Mouse (Mus musculus) cerebellum, postnatal 4 days (tissue): ENCODE data around the gene A630073D07Rik.
"Not testable (repeated sequence)": the region's sequence is repeated elsewhere in the genome, so short reads cannot be mapped to it uniquely, and the experiment has no call there.

Experiments
- DNase-seq, 2 experiments: peaks; one replicate each; pipeline ENCODE4 v3.0.0; 2022; ENCODE audit warnings: low spot score in 2 of 2, mixed read lengths in 1 of 2

The A630073D07Rik gene

DNA sequence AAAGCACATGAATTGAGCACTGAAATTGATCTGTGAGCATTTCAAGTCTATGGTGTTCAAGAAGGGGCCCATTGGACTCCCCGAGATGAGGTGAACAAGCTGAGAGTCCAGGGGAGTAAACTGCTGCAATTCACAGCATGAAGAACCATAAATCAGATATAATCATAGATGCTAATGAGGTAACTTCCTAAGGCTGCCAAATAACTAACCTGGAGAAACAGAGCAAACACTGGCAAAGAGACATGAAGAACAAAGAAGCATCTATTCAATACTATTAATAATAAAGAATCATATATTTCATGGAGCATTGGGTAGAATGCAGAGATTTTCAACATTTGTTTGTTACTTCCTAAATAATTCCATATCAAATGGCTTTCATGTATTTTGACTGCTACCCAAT, at the start of gene A630073D07Rik:
Gene A630073D07Rik, minus strand, starts transcription at position 101 of the 400 bp plus-strand sequence.
- DNase-seq = no peak

DNA sequence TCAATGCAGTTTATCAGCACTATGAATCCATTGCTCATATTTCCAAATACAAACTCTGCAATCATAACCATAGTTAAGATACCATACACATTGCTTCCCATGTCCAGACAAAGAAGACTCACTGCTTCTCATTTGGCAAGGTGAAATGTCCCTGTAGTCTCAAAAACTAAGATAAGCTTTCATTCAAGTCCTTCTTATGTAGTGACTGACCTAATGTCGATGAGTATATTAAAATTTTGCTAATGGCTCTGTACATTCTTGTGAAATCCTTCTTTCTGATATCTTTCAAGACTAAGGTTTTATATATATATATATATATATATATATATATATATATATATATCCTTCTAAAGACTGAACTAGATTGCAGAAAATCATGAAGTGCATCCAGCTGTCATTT, 49.6 kb upstream of the A630073D07Rik start, which contains the start of gene Tas2r121:
Gene Tas2r121, minus strand, starts transcription at position 101 of the 400 bp plus-strand sequence.
- no peak for DNase-seq

DNA sequence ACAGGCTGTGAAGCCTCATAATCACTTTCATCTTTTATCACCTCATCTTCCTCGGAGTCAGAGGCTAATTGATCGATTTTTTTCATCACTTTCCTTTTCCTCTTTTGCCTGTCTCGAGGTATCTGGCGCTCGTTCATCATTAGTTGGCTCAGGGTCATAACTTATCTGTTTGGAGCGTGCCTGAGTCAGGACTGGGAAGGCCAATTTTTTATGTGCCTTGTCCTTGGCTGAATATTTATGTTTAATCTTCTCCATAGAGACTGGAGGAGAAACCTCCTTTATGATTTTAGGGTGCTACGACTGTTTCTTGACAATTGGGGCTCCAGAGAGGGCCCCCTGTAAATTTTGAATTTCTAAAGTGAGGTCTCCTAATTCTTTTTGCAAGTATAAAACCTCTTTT, 40.3 kb upstream of the A630073D07Rik start:
- DNase-seq = not testable (repeated sequence)

DNA sequence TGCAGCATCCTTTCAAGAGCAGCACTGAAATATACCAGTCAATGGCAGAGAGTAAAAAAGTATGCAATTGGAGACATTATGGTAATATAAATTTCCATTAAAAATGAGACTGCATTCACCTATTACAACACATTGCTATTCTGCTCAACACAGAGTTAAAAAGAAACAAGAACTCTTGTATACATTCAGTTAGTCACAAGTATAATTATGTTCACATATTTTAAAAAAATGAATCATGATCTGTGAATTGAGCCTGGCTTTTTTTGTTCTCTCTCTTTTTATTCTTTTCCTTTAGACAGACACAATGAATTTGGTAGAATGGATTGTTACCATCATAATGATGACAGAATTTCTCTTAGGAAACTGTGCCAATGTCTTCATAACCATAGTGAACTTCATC, 5.3 kb upstream of the A630073D07Rik start, which contains the start of gene Tas2r120:
Gene Tas2r120, plus strand, starts transcription at position 301 of the 400 bp plus-strand sequence.
- no peak for DNase-seq

DNA sequence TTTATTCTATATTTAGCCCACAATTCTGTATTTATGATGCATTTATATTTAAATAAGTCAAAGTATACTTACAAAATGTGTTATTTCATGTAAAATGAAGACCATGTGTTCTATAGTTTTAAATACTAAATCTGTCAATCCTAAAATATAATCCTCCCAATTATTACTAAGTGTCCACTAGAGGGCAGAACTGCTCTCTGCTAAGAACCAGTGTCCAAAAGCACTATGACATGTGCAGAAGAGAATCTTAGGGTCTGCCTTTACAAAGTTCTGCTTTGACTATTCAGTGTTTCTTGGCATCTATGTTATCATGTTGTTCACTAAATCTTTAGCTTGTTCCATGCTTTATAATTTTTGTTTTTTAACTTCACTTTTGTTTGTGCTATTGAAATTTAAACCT, 1.9 kb downstream of the A630073D07Rik start:
- no peak for DNase-seq

DNA sequence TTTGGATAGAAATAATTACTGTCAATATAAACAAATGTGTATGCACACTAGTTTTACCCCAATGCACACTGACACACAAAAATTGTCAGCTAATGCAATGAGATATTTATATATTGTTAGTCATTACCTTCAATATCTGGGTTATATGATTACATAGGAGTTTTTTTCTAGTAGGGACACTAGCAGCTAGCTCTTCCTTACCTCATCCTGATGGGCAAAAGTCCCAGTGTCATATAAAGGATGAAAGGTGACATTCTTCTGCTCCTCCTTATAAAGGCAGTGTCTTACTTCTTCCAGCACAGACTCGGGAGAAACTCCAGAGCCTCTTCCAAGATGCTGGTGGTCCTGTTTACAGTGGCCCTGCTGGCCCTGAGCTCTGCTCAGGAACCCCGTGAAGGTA, 55.7 kb downstream of the A630073D07Rik start, which contains the start of gene Prp2:
Gene Prp2, plus strand, starts transcription at position 301 of the 400 bp plus-strand sequence.
- DNase-seq = not testable (repeated sequence)
